Mouse (Mus musculus) MN1 (cell line): Measurements from ENCODE around the gene Tex19.2.
"Not testable (repeated sequence)": the region's sequence is repeated elsewhere in the genome, so short reads cannot be mapped to it uniquely, and the experiment has no call there.

Experiments
- DNase-seq: peaks from one replicate; pipeline ENCODE4 v3.0.0-alpha.2; 2016; ENCODE audit warnings: low spot score

The Tex19.2 gene

GRCm38 (mm10) chr11:121111051-121111450 lies 7.4 kb downstream of the Tex19.2 start:
- no peak for DNase-seq

GRCm38 (mm10) chr11:121109986-121110385 lies 8.5 kb downstream of the Tex19.2 start:
- DNase-seq, result peak; percentile 93

GRCm38 (mm10) chr11:121108061-121108460 lies 10.4 kb downstream of the Tex19.2 start:
- no peak for DNase-seq

- not testable (repeated sequence) for DNase-seq
Observed at GRCm38 (mm10) chr11:121107242-121107641, 11.2 kb downstream of the Tex19.2 start.

GRCm38 (mm10) chr11:121101124-121101805 lies 17.2 kb downstream of the Tex19.2 start:
- no peak for DNase-seq

- DNase-seq, result no peak
Observed at GRCm38 (mm10) chr11:121100692-121101091, 17.8 kb downstream of the Tex19.2 start.

- no peak for DNase-seq
Observed at GRCm38 (mm10) chr11:121099762-121100161, 18.7 kb downstream of the Tex19.2 start.

- no peak for DNase-seq
Observed at GRCm38 (mm10) chr11:121092606-121093585, 25.6 kb downstream of the Tex19.2 start.

GRCm38 (mm10) chr11:121090943-121091342 lies 27.5 kb downstream of the Tex19.2 start:
- DNase-seq, result no peak

GRCm38 (mm10) chr11:121089756-121090546 lies 28.5 kb downstream of the Tex19.2 start:
- DNase-seq, result no peak

- no peak for DNase-seq
Observed at GRCm38 (mm10) chr11:121088997-121089396, 29.5 kb downstream of the Tex19.2 start.

- no peak for DNase-seq
Observed at GRCm38 (mm10) chr11:121086296-121086695, 32.2 kb downstream of the Tex19.2 start.

- no peak for DNase-seq
Observed at GRCm38 (mm10) chr11:121085181-121085580, 33.3 kb downstream of the Tex19.2 start.

GRCm38 (mm10) chr11:121082857-121083500 lies 35.5 kb downstream of the Tex19.2 start:
- DNase-seq, result no peak

- DNase-seq, result no peak
Observed at GRCm38 (mm10) chr11:121082250-121082649, 36.2 kb downstream of the Tex19.2 start.

- DNase-seq, result no peak
Observed at GRCm38 (mm10) chr11:121081120-121081519, 37.4 kb downstream of the Tex19.2 start, which contains the start of gene Sectm1a. Gene Sectm1a, minus strand, starts transcription at chr11:121081220.

GRCm38 (mm10) chr11:121080330-121080729 lies 38.1 kb downstream of the Tex19.2 start:
- DNase-seq, result no peak

- DNase-seq, result no peak
Observed at GRCm38 (mm10) chr11:121075655-121076054, 42.8 kb downstream of the Tex19.2 start.

GRCm38 (mm10) chr11:121069662-121070061 lies 48.8 kb downstream of the Tex19.2 start:
- DNase-seq, result not testable (repeated sequence)

GRCm38 (mm10) chr11:121067895-121068294 lies 50.6 kb downstream of the Tex19.2 start:
- no peak for DNase-seq
